Mouse (Mus musculus) embryonic facial prominence, embryonic 15.5 days (tissue): Measurements from ENCODE around the gene Ctbp1. TPM values are rescaled to one million over a fixed set of nuclear protein-coding genes. Genes with fewer than 3 reads are reported as not detected.
A peak's percentile ranks its signal among the peaks of the same experiment; 100 is the strongest.

Experiments
- ATAC-seq: fragments of 200-750 bp; cut with Nextera tagmentation; 2 replicates; pipeline ENCODE4 v1.8.0; 2017; ENCODE audit warnings: low read depth, moderate TSS enrichment; ENCODE audit not compliant: insufficient number of reproducible peaks, low FRiP score, low TSS enrichment
- H3K27ac ChIP-seq: fragments of 300-500 bp; sonication (generic); replicated peaks from 2 replicates; pipeline ENCODE4 v1.5.1; 2015; ENCODE audit warnings: mild to moderate bottlenecking, inconsistent platforms
- H3K27me3 ChIP-seq: fragments of 300-500 bp; sonication (generic); 2 replicates; pipeline ENCODE4 v1.6.1; 2015; ENCODE audit warnings: inconsistent platforms
- H3K36me3 ChIP-seq: fragments of 300-500 bp; sonication (generic); 2 replicates; pipeline ENCODE4 v1.6.1; 2015; ENCODE audit warnings: mild to moderate bottlenecking, inconsistent platforms
- H3K4me1 ChIP-seq: fragments of 300-500 bp; sonication (generic); 2 replicates; pipeline ENCODE4 v1.6.1; 2015; ENCODE audit warnings: inconsistent platforms
- H3K4me2 ChIP-seq: fragments of 300-500 bp; sonication (generic); replicated peaks from 2 replicates; pipeline ENCODE4 v1.6.1; 2015; ENCODE audit warnings: mild to moderate bottlenecking, inconsistent platforms
- H3K4me3 ChIP-seq: fragments of 300-500 bp; sonication (generic); replicated peaks from 2 replicates; pipeline ENCODE4 v1.5.1; 2015; ENCODE audit warnings: mild to moderate bottlenecking, inconsistent platforms
- H3K9ac ChIP-seq: fragments of 300-500 bp; sonication (generic); 2 replicates; pipeline ENCODE4 v1.6.1; 2015; ENCODE audit warnings: inconsistent platforms
- H3K9me3 ChIP-seq: fragments of 300-500 bp; sonication (generic); replicated peaks from 2 replicates; pipeline ENCODE4 v1.6.1; 2016; ENCODE audit warnings: inconsistent platforms
- WGBS: fragments of 180-500 bp; shearing (Covaris S2); methylation state at CpG from one replicate; pipeline ENCODE4 v1.1.7; 2015; 5-methylcytosine and 5-hydroxymethylcytosine counted together
- polyA plus RNA-seq: library from polyadenylated mRNA; unstranded; fragments of >200 nt; fragmentation: Nextera tagmentation; extraction: Ambion mirVana; gene quantifications from 2 replicates; pipeline ENCODE4 v1.2.1, GENCODE M21; 2015

The Ctbp1 gene
- polyA plus RNA-seq, 1 experiment from 2014 or later, result 312 TPM

- 87% methylated on average over 7 of the region's 7 CpGs for WGBS
Measured at GRCm38 (mm10) chr5:33206328-33206727, 68.5 kb downstream of the Ctbp1 start.

GRCm38 (mm10) chr5:33204284-33204683 lies 70.5 kb downstream of the Ctbp1 start:
- H3K27me3 ChIP-seq, result peaks cover 3% of the 10 kb centered on the region; the same call in 1 of the 2 replicates
- H3K4me2 ChIP-seq, result no peak overlapping the region; the same call in 1 of the 2 replicates
- WGBS, result 63% methylated on average over 7 of the region's 7 CpGs
- H3K36me3 ChIP-seq, result no peaks in the 10 kb centered on the region
- H3K4me1 ChIP-seq, result 0 out of 2 replicates have a peak, but pooled peaks cover 4% of the 10 kb centered on the region
- no peaks in the 10 kb centered on the region for H3K9me3 ChIP-seq
- no peak overlapping the region for H3K4me3 ChIP-seq
- no peak overlapping the region for H3K9ac ChIP-seq
- H3K27ac ChIP-seq, result no peak overlapping the region
- no peak; the same call in 1 of the 2 replicates for ATAC-seq

More at GRCm38 (mm10) chr5:33206328-33206727, 68.5 kb downstream of the Ctbp1 start:
- H3K27me3 ChIP-seq, result peaks cover 3% of the 10 kb centered on the region; the same call in 1 of the 2 replicates
- H3K36me3 ChIP-seq, result no peaks in the 10 kb centered on the region
- 0 out of 2 replicates have a peak, but pooled peaks cover 4% of the 10 kb centered on the region for H3K4me1 ChIP-seq
- H3K4me3 ChIP-seq, result no peak overlapping the region
- H3K9me3 ChIP-seq, result no peaks in the 10 kb centered on the region
- H3K9ac ChIP-seq, result no peak overlapping the region
- no peak for ATAC-seq
- H3K27ac ChIP-seq, result no peak overlapping the region
- no peak overlapping the region for H3K4me2 ChIP-seq

- Histone ChIP-seq H3K36me3 (no peaks in the 10 kb centered on the region), H3K9ac (no peak overlapping the region), H3K27me3 (peaks cover 3% of the 10 kb centered on the region; the same call in 1 of the 2 replicates), H3K4me3 (peak overlapping the region; percentile 27), H3K9me3 (no peaks in the 10 kb centered on the region), H3K4me1 (0 out of 2 replicates have a peak, but pooled peaks cover 4% of the 10 kb centered on the region), H3K27ac (no peak overlapping the region), H3K4me2 (peak overlapping the region; percentile 45)
- WGBS, result 8% methylated on average over 9 of the region's 9 CpGs
- peak; percentile 67; the same call in 1 of the 2 replicates for ATAC-seq
Measured at GRCm38 (mm10) chr5:33203691-33204242, 71.0 kb downstream of the Ctbp1 start.

- H3K4me3 ChIP-seq, result no peak overlapping the region
- no peaks in the 10 kb centered on the region for H3K36me3 ChIP-seq
- H3K27ac ChIP-seq, result no peak overlapping the region
- H3K27me3 ChIP-seq, result peaks cover 3% of the 10 kb centered on the region; the same call in 1 of the 2 replicates
- 0 out of 2 replicates have a peak, but pooled peaks cover 4% of the 10 kb centered on the region for H3K4me1 ChIP-seq
- WGBS, result 76% methylated on average over 6 of the region's 6 CpGs
- no peak for ATAC-seq
- no peaks in the 10 kb centered on the region for H3K9me3 ChIP-seq
- no peak overlapping the region for H3K9ac ChIP-seq
- no peak overlapping the region for H3K4me2 ChIP-seq
Measured at GRCm38 (mm10) chr5:33203171-33203565, 71.6 kb downstream of the Ctbp1 start.

- Histone ChIP-seq H3K9me3 (no peaks in the 10 kb centered on the region), H3K4me2 (no peak overlapping the region), H3K36me3 (no peaks in the 10 kb centered on the region), H3K4me3 (no peak overlapping the region), H3K9ac (no peak overlapping the region), H3K4me1 (0 out of 2 replicates have a peak, but pooled peaks cover 4% of the 10 kb centered on the region), H3K27ac (no peak overlapping the region), H3K27me3 (peaks cover 3% of the 10 kb centered on the region; the same call in 1 of the 2 replicates)
- WGBS, result 84% methylated on average over 13 of the region's 13 CpGs
- ATAC-seq, result no peak
Measured at GRCm38 (mm10) chr5:33202516-33203170, 72.2 kb downstream of the Ctbp1 start.

GRCm38 (mm10) chr5:33201697-33202096 lies 73.1 kb downstream of the Ctbp1 start:
- Histone ChIP-seq H3K4me3 (no peak overlapping the region), H3K4me2 (no peak overlapping the region), H3K4me1 (0 out of 2 replicates have a peak, but pooled peaks cover 4% of the 10 kb centered on the region), H3K27me3 (peaks cover 3% of the 10 kb centered on the region; the same call in 1 of the 2 replicates), H3K9ac (no peak overlapping the region), H3K9me3 (no peaks in the 10 kb centered on the region), H3K27ac (no peak overlapping the region), H3K36me3 (no peaks in the 10 kb centered on the region)
- ATAC-seq, result no peak
- WGBS, result 55% methylated on average over 13 of the region's 13 CpGs

- ATAC-seq, result no peak
- 0 out of 2 replicates have a peak, but pooled peaks cover 4% of the 10 kb centered on the region for H3K4me1 ChIP-seq
- H3K36me3 ChIP-seq, result no peaks in the 10 kb centered on the region
- H3K9me3 ChIP-seq, result no peaks in the 10 kb centered on the region
- H3K4me3 ChIP-seq, result no peak overlapping the region
- no peak overlapping the region for H3K9ac ChIP-seq
- WGBS, result 44% methylated on average over 1 of the region's 1 CpGs
- H3K27me3 ChIP-seq, result peaks cover 3% of the 10 kb centered on the region; the same call in 1 of the 2 replicates
- H3K4me2 ChIP-seq, result no peak overlapping the region
- H3K27ac ChIP-seq, result no peak overlapping the region
Measured at GRCm38 (mm10) chr5:33200071-33200470, 74.7 kb downstream of the Ctbp1 start.

Other genes with a start within 250 kb of the Ctbp1 start
- gene Slc5a1, start 170.8 kb downstream of the Ctbp1 start, polyA plus RNA-seq, result 2.0 and 2.2 TPM in 2 replicates
- gene Spon2, start 56.5 kb downstream of the Ctbp1 start, polyA plus RNA-seq, result 13.7 and 16.6 TPM in 2 replicates
- gene Maea, start 60.5 kb upstream of the Ctbp1 start, polyA plus RNA-seq, result 116 and 118 TPM in 2 replicates
- 10.4 and 11.3 TPM in 2 replicates for gene Uvssa, start 103.6 kb upstream of the Ctbp1 start, polyA plus RNA-seq
- not detected in 2 replicates for gene Nkx1-1, start 159.0 kb upstream of the Ctbp1 start, polyA plus RNA-seq